ENCODE assay signal across 1 mouse cellular context in genomic region chr11:4184251-4184952, GRCm38 (mm10).
TF ChIP-seq lines count a peak whose summit lies in the region.

No protein-coding gene starts in this region.

TF ChIP-seq in CH12.LX, 34 proteins besides CTCF, POLR2A, EP300 and RAD21:
- TF ChIP-seq SMC3 (IDR thresholded peaks at IDR 0.05; ENCODE audit: low read depth, low read length) (peak; percentile 75), IRF4 (IDR thresholded peaks at IDR 0.05; ENCODE audit: low read depth, low read length) (0 out of 2 replicates have a peak, but pooled peaks have one; percentile 21), ZNF384 (IDR thresholded peaks at IDR 0.05; ENCODE audit: low read depth, low read length) (peak; percentile 92), TCF12 (IDR thresholded peaks at IDR 0.05; ENCODE audit: low read depth, low read length) (no peak), ZC3H11A (IDR thresholded peaks at IDR 0.05; ENCODE audit: low read depth, low read length) (peak; percentile 51)
TF ChIP-seq in CH12.LX: peak in this region for 4.
